Mouse (Mus musculus) MEL (cell line): Measurements from ENCODE around the gene Agrn.

Experiments used
- CHD1 ChIP-seq: IDR thresholded peaks from 2 replicates; pipeline ENCODE4 v1.6.1; 2012; ENCODE audit warnings: low read depth, mild to moderate bottlenecking, inconsistent platforms, low read length, improper control_type of control experiment
- CTCF ChIP-seq, 3 experiments: IDR thresholded peaks in 2 of 3; conservative IDR thresholded peaks in 1 of 3; 2 replicates each; pipeline ENCODE4 v1.5.1; 2011 to 2012; ENCODE audit warnings: low read length in 3 of 3, low read depth in 2 of 3, mild to moderate bottlenecking in 2 of 3, improper control_type of control experiment in 1 of 3, inconsistent platforms in 1 of 3, mixed read lengths in 1 of 3, moderate library complexity in 1 of 3; ENCODE audit not compliant: control insufficient read depth in 1 of 3, insufficient read depth in 1 of 3, poor library complexity in 1 of 3, severe bottlenecking in 1 of 3
- ELF1 ChIP-seq: IDR thresholded peaks from 2 replicates; pipeline ENCODE4 v1.6.1; 2014; ENCODE audit warnings: low read depth, mild to moderate bottlenecking, inconsistent platforms, low read length, improper control_type of control experiment, moderate library complexity
- GABPA ChIP-seq: IDR thresholded peaks from 2 replicates; pipeline ENCODE4 v1.6.1; 2012; ENCODE audit warnings: low read depth, mild to moderate bottlenecking, inconsistent platforms, low read length, improper control_type of control experiment, moderate library complexity
- GATA1 ChIP-seq: IDR thresholded peaks from 2 replicates; pipeline ENCODE4 v1.6.1; 2011; ENCODE audit warnings: low read depth, low read length, improper control_type of control experiment
- KAT2A ChIP-seq: conservative IDR thresholded peaks from 2 replicates; pipeline ENCODE4 v1.6.1; 2012; ENCODE audit warnings: low read depth, low read length, improper control_type of control experiment, inconsistent platforms
- MAFK ChIP-seq: IDR thresholded peaks from 2 replicates; pipeline ENCODE4 v1.6.1; 2011; ENCODE audit warnings: low read depth, mild to moderate bottlenecking, low read length, improper control_type of control experiment, borderline replicate concordance
- MAX ChIP-seq: IDR thresholded peaks from 2 replicates; pipeline ENCODE4 v1.6.1; 2011; ENCODE audit warnings: low read length, improper control_type of control experiment
- NELFE ChIP-seq: IDR thresholded peaks from 2 replicates; pipeline ENCODE4 v1.6.1; 2011; ENCODE audit warnings: low read depth, low read length, improper control_type of control experiment
- POLR2A ChIP-seq, 2 experiments: IDR thresholded peaks; 2 replicates each; pipeline ENCODE4 v1.6.1; 2011 to 2012; ENCODE audit warnings: low read length in 2 of 2, mild to moderate bottlenecking in 2 of 2, control low read depth in 1 of 2, improper control_type of control experiment in 1 of 2, low read depth in 1 of 2, moderate library complexity in 1 of 2; ENCODE audit not compliant: control insufficient read depth in 1 of 2, insufficient read depth in 1 of 2, poor library complexity in 1 of 2
- TBP ChIP-seq: IDR thresholded peaks from 2 replicates; pipeline ENCODE4 v1.8.0; 2011; ENCODE audit warnings: low read depth, low read length, improper control_type of control experiment
- USF1 ChIP-seq: IDR thresholded peaks from 2 replicates; pipeline ENCODE4 v1.6.1; 2014; ENCODE audit warnings: low read depth, mild to moderate bottlenecking, inconsistent platforms, low read length, improper control_type of control experiment, moderate library complexity

- TF ChIP-seq GATA1 (no peak), NELFE (no peak), ELF1 (no peak), POLR2A (IDR thresholded peaks at IDR 0.05; ENCODE audit: control insufficient read depth in 1 of 2, insufficient read depth in 1 of 2, low read depth in 1 of 2, low read length in 2 of 2, poor library complexity in 1 of 2) (no peak; a peak in 1 of 4 replicates), CTCF (IDR thresholded peaks at IDR 0.05 in 2 of 3, conservative IDR thresholded peaks at IDR 0.05 in 1 of 3; ENCODE audit: control insufficient read depth in 1 of 3, insufficient read depth in 1 of 3, low read depth in 2 of 3, low read length in 3 of 3, poor library complexity in 1 of 3, severe bottlenecking in 1 of 3) (no peak), CHD1 (no peak), KAT2A (no peak), MAFK (no peak), USF1 (no peak), GABPA (no peak), MAX (no peak), TBP (no peak)
Observed at GRCm38 (mm10) chr4:156236651-156237447, 39.6 kb upstream of the Agrn start.
